Mouse (Mus musculus): ENCODE measurements at regions not wholly inside any gene's neighbourhood (a gene's known extent, or its start where the extent isn't known, plus 50 kb on each side); places are given as distances from the start of the nearest gene placed in this dataset.

- Histone ChIP-seq H3K27me3 (replicated peaks) (no peaks in the 10 kb centered on the region), H3K36me3 (no peaks in the 10 kb centered on the region), H3K4me3 (replicated peaks) (no peak overlapping the region), H3K9me3 (no peaks in the 10 kb centered on the region), H3K27ac (no peak overlapping the region), H3K4me1 (replicated peaks) (no peaks in the 10 kb centered on the region), H3K4me2 (replicated peaks) (no peak overlapping the region), H3K9ac (no peak overlapping the region)
- no peak for ATAC-seq
- 89% methylated on average over 7 of the region's 7 CpGs for whole genome bisulfite sequencing
Observed at GRCm38 (mm10) chr3:141279041-141279554, 66.9 kb upstream of the Pdha2 start.

- no peak overlapping the region for H3K9ac ChIP-seq
- no peak overlapping the region for H3K27ac ChIP-seq
- WGBS = 81% methylated on average over 2 of the region's 2 CpGs
- H3K4me2 ChIP-seq (replicated peaks) = no peak overlapping the region
- no peaks in the 10 kb centered on the region for H3K9me3 ChIP-seq
- H3K27me3 ChIP-seq (replicated peaks) = no peaks in the 10 kb centered on the region
- H3K4me3 ChIP-seq (replicated peaks) = no peak overlapping the region
- no peaks in the 10 kb centered on the region for H3K36me3 ChIP-seq
- H3K4me1 ChIP-seq (replicated peaks) = no peaks in the 10 kb centered on the region
- no peak for ATAC-seq
Observed at GRCm38 (mm10) chr3:141293802-141294201, 81.6 kb upstream of the Pdha2 start.

GRCm38 (mm10) chr3:141296897-141297296, 84.7 kb upstream of the Pdha2 start:
- H3K36me3 ChIP-seq = no peaks in the 10 kb centered on the region
- ATAC-seq = no peak
- H3K27me3 ChIP-seq (replicated peaks) = no peaks in the 10 kb centered on the region
- no peak overlapping the region for H3K4me3 ChIP-seq (replicated peaks)
- H3K9ac ChIP-seq = no peak overlapping the region
- no peaks in the 10 kb centered on the region for H3K4me1 ChIP-seq (replicated peaks)
- no peak overlapping the region for H3K4me2 ChIP-seq (replicated peaks)
- no peaks in the 10 kb centered on the region for H3K9me3 ChIP-seq
- no peak overlapping the region for H3K27ac ChIP-seq

- Histone ChIP-seq H3K27ac (no peak overlapping the region), H3K4me2 (replicated peaks) (no peak overlapping the region), H3K27me3 (replicated peaks) (no peaks in the 10 kb centered on the region), H3K9me3 (no peaks in the 10 kb centered on the region), H3K36me3 (no peaks in the 10 kb centered on the region), H3K4me1 (replicated peaks) (no peaks in the 10 kb centered on the region), H3K9ac (no peak overlapping the region), H3K4me3 (replicated peaks) (no peak overlapping the region)
- 68% methylated on average over 1 of the region's 1 CpGs for WGBS
- ATAC-seq = peak; percentile 98
Observed at GRCm38 (mm10) chr3:141299749-141300148, 87.6 kb upstream of the Pdha2 start.

GRCm38 (mm10) chr3:141333517-141334113, 121.5 kb upstream of the Pdha2 start:
- Histone ChIP-seq H3K4me2 (replicated peaks) (no peak overlapping the region), H3K4me3 (replicated peaks) (no peak overlapping the region), H3K9ac (no peak overlapping the region), H3K36me3 (no peaks in the 10 kb centered on the region), H3K9me3 (no peaks in the 10 kb centered on the region), H3K4me1 (replicated peaks) (no peaks in the 10 kb centered on the region), H3K27ac (no peak overlapping the region), H3K27me3 (replicated peaks) (no peaks in the 10 kb centered on the region)
- ATAC-seq = no peak

GRCm38 (mm10) chr3:141338224-141338982, 126.2 kb upstream of the Pdha2 start:
- H3K4me1 ChIP-seq (replicated peaks) = no peaks in the 10 kb centered on the region
- 62% methylated on average over 9 of the region's 9 CpGs for WGBS
- no peak overlapping the region for H3K27ac ChIP-seq
- no peak overlapping the region for H3K4me3 ChIP-seq (replicated peaks)
- H3K9ac ChIP-seq = no peak overlapping the region
- H3K36me3 ChIP-seq = no peaks in the 10 kb centered on the region
- no peaks in the 10 kb centered on the region for H3K9me3 ChIP-seq
- H3K4me2 ChIP-seq (replicated peaks) = no peak overlapping the region
- H3K27me3 ChIP-seq (replicated peaks) = no peaks in the 10 kb centered on the region
- ATAC-seq = no peak

- WGBS = 90% methylated on average over 1 of the region's 1 CpGs
- H3K27me3 ChIP-seq (replicated peaks) = no peaks in the 10 kb centered on the region
Observed at GRCm38 (mm10) chr3:141353961-141354360, 111.1 kb upstream of the Unc5c start.

GRCm38 (mm10) chr3:141393005-141393404, 72.0 kb upstream of the Unc5c start:
- H3K36me3 ChIP-seq = no peaks in the 10 kb centered on the region
- no peak overlapping the region for H3K9ac ChIP-seq
- no peaks in the 10 kb centered on the region for H3K4me1 ChIP-seq (replicated peaks)
- no peak overlapping the region for H3K4me3 ChIP-seq (replicated peaks)
- H3K27me3 ChIP-seq (replicated peaks) = no peaks in the 10 kb centered on the region
- no peaks in the 10 kb centered on the region for H3K9me3 ChIP-seq
- H3K27ac ChIP-seq = no peak overlapping the region
- ATAC-seq = peak; percentile 69
- WGBS = 73% methylated on average over 1 of the region's 1 CpGs
- H3K4me2 ChIP-seq (replicated peaks) = no peak overlapping the region

More at GRCm38 (mm10) chr3:141353961-141354360, 111.1 kb upstream of the Unc5c start:
- Histone ChIP-seq H3K4me3 (replicated peaks) (no peak overlapping the region), H3K36me3 (no peaks in the 10 kb centered on the region), H3K9ac (no peak overlapping the region), H3K9me3 (no peaks in the 10 kb centered on the region), H3K4me1 (replicated peaks) (no peaks in the 10 kb centered on the region), H3K27ac (no peak overlapping the region), H3K4me2 (replicated peaks) (no peak overlapping the region)
- no peak for ATAC-seq

GRCm38 (mm10) chr3:141398214-141398613, 66.8 kb upstream of the Unc5c start:
- H3K4me3 ChIP-seq (replicated peaks) = no peak overlapping the region
- H3K27me3 ChIP-seq (replicated peaks) = no peaks in the 10 kb centered on the region
- no peaks in the 10 kb centered on the region for H3K9me3 ChIP-seq
- no peak overlapping the region for H3K9ac ChIP-seq
- H3K4me2 ChIP-seq (replicated peaks) = no peak overlapping the region
- no peak for ATAC-seq
- 47% methylated on average over 2 of the region's 2 CpGs for WGBS
- no peak overlapping the region for H3K27ac ChIP-seq
- no peaks in the 10 kb centered on the region for H3K4me1 ChIP-seq (replicated peaks)
- H3K36me3 ChIP-seq = no peaks in the 10 kb centered on the region
